Comparison of ENCODE assay signal across 8 mouse cellular contexts in genomic region chr5:65079881-65080280, GRCm38 (mm10). TPM values are rescaled to one million over a fixed set of nuclear protein-coding genes. Genes with fewer than 3 reads are reported as not detected.
DNase-seq lines count a peak whose midpoint lies in the region; ATAC-seq lines count a peak whose summit lies in the region.

No protein-coding gene starts in this region.

- H3K4me2 ChIP-seq in kidney, embryonic 15.5 days: peak overlapping the region; percentile 35
- peak overlapping the region; percentile 4; the same call in 1 of the 2 replicates for H3K4me2 ChIP-seq in embryonic facial prominence, embryonic 15.5 days (replicated peaks)
- peak overlapping the region; percentile 32; the same call in 1 of the 2 replicates for H3K4me2 ChIP-seq in heart, embryonic 15.5 days
- peak overlapping the region; percentile 41 for H3K4me2 ChIP-seq in lung, embryonic 15.5 days

- no peak for DNase-seq in kidney, adult 9 months
- no peak for DNase-seq in cerebellum, postnatal 25 days
- DNase-seq in urinary bladder, postnatal 25 days (ENCODE audit: low spot score): no peak

- H3K27me3 ChIP-seq in kidney, embryonic 15.5 days: no peaks in the 10 kb centered on the region
- no peaks in the 10 kb centered on the region for H3K27me3 ChIP-seq in embryonic facial prominence, embryonic 15.5 days
- H3K27me3 ChIP-seq in heart, embryonic 15.5 days: no peaks in the 10 kb centered on the region
- H3K27me3 ChIP-seq in lung, embryonic 15.5 days: no peaks in the 10 kb centered on the region

- no peaks in the 10 kb centered on the region for H3K4me1 ChIP-seq in kidney, embryonic 15.5 days
- no peaks in the 10 kb centered on the region for H3K4me1 ChIP-seq in embryonic facial prominence, embryonic 15.5 days
- H3K4me1 ChIP-seq in heart, embryonic 15.5 days (replicated peaks): no peaks in the 10 kb centered on the region
- H3K4me1 ChIP-seq in lung, embryonic 15.5 days: no peaks in the 10 kb centered on the region

- H3K9ac ChIP-seq in kidney, embryonic 15.5 days: no peak overlapping the region
- H3K9ac ChIP-seq in embryonic facial prominence, embryonic 15.5 days: no peak overlapping the region
- no peak overlapping the region for H3K9ac ChIP-seq in heart, embryonic 15.5 days
- no peak overlapping the region for H3K9ac ChIP-seq in lung, embryonic 15.5 days

- WGBS in kidney, embryonic 15.5 days: 61% methylated on average over 9 of the region's 9 CpGs
- WGBS in embryonic facial prominence, embryonic 15.5 days: 52% methylated on average over 9 of the region's 9 CpGs
- WGBS in heart, embryonic 15.5 days: 52% methylated on average over 9 of the region's 9 CpGs
- 17% methylated on average over 9 of the region's 9 CpGs for WGBS in lung, embryonic 15.5 days

- H3K9me3 ChIP-seq in kidney, embryonic 15.5 days (replicated peaks): no peaks in the 10 kb centered on the region
- no peaks in the 10 kb centered on the region for H3K9me3 ChIP-seq in embryonic facial prominence, embryonic 15.5 days (replicated peaks)
- no peaks in the 10 kb centered on the region for H3K9me3 ChIP-seq in heart, embryonic 15.5 days (replicated peaks)
- no peaks in the 10 kb centered on the region for H3K9me3 ChIP-seq in lung, embryonic 15.5 days

- 0 out of 2 replicates have a peak overlapping the region, but pooled peaks have one; percentile 24 for H3K27ac ChIP-seq in kidney, embryonic 15.5 days
- H3K27ac ChIP-seq in embryonic facial prominence, embryonic 15.5 days (replicated peaks): no peak overlapping the region
- no peak overlapping the region for H3K27ac ChIP-seq in heart, embryonic 15.5 days
- no peak overlapping the region for H3K27ac ChIP-seq in lung, embryonic 15.5 days

- no peaks in the 10 kb centered on the region for H3K36me3 ChIP-seq in kidney, embryonic 15.5 days
- H3K36me3 ChIP-seq in embryonic facial prominence, embryonic 15.5 days: no peaks in the 10 kb centered on the region
- H3K36me3 ChIP-seq in heart, embryonic 15.5 days: no peaks in the 10 kb centered on the region
- H3K36me3 ChIP-seq in lung, embryonic 15.5 days: no peaks in the 10 kb centered on the region

- peak overlapping the region; percentile 28 for H3K4me3 ChIP-seq in kidney, embryonic 15.5 days (replicated peaks)
- peak overlapping the region; percentile 15 for H3K4me3 ChIP-seq in embryonic facial prominence, embryonic 15.5 days (replicated peaks)
- H3K4me3 ChIP-seq in heart, embryonic 15.5 days: peak overlapping the region; percentile 25; the same call in 1 of the 2 replicates
- peak overlapping the region; percentile 28 for H3K4me3 ChIP-seq in lung, embryonic 15.5 days

- no peak for ATAC-seq in kidney, embryonic 15.5 days (replicated peaks; ENCODE audit: low FRiP score)
- no peak for ATAC-seq in embryonic facial prominence, embryonic 15.5 days (ENCODE audit: insufficient number of reproducible peaks, low FRiP score, low TSS enrichment, low read depth)
- ATAC-seq in heart, embryonic 15.5 days (replicated peaks; ENCODE audit: insufficient number of reproducible peaks, insufficient read depth, low FRiP score, low read depth): no peak
- ATAC-seq in lung, embryonic 15.5 days (ENCODE audit: borderline replicate concordance, extremely low read depth, low FRiP score, low TSS enrichment): no peak
- ATAC-seq in monocyte, adult 5-6 weeks (replicated peaks; ENCODE audit: insufficient number of reproducible peaks, low FRiP score, low TSS enrichment, poor library complexity, severe bottlenecking): no peak

RNA-seq across cellular contexts. Expression of gene Tmem156, which starts 12.1 kb away (rescaled TPM):
- 0.15 and 0.31 TPM in 2 replicates for polyA plus RNA-seq in kidney, embryonic 15.5 days (2015; fragmentation: Nextera tagmentation; extraction: Ambion mirVana)
- polyA plus RNA-seq in embryonic facial prominence, embryonic 15.5 days (2015; fragmentation: Nextera tagmentation; extraction: Ambion mirVana): 0.45 and 0.94 TPM in 2 replicates
- 0.44 TPM in 1 of 2 replicates, not detected in the other for polyA plus RNA-seq in heart, embryonic 15.5 days (2015; fragmentation: Nextera tagmentation; extraction: Ambion mirVana)
- 0.42 and 0.50 TPM in 2 replicates for polyA plus RNA-seq in lung, embryonic 15.5 days (2015; fragmentation: Nextera tagmentation; extraction: Ambion mirVana)
- 69.7 to 98.1 TPM (median 80.6 TPM) in 3 replicates for total RNA-seq in monocyte, adult 5-6 weeks (2017)

RNA-seq across cellular contexts. Expression of gene Klhl5, which starts 27.5 kb away (rescaled TPM):
- 18.4 and 19.0 TPM in 2 replicates for polyA plus RNA-seq in kidney, embryonic 15.5 days (2015; fragmentation: Nextera tagmentation; extraction: Ambion mirVana)
- polyA plus RNA-seq in embryonic facial prominence, embryonic 15.5 days (2015; fragmentation: Nextera tagmentation; extraction: Ambion mirVana): 20.2 and 22.6 TPM in 2 replicates
- 11.9 and 13.8 TPM in 2 replicates for polyA plus RNA-seq in heart, embryonic 15.5 days (2015; fragmentation: Nextera tagmentation; extraction: Ambion mirVana)
- 26.8 and 28.6 TPM in 2 replicates for polyA plus RNA-seq in lung, embryonic 15.5 days (2015; fragmentation: Nextera tagmentation; extraction: Ambion mirVana)
- 73.5 to 108 TPM (median 98.7 TPM) in 3 replicates for total RNA-seq in monocyte, adult 5-6 weeks (2017)
